Mouse (Mus musculus): ENCODE measurements at regions not wholly inside any gene's neighbourhood (a gene's known extent, or its start where the extent isn't known, plus 50 kb on each side); places are given as distances from the start of the nearest gene placed in this dataset.

GRCm38 (mm10) chr6:50780677-50781076 lies 126.4 kb upstream of the Npvf start:
- no peak for DNase-seq

- no peak for DNase-seq
These were observed 127.0 kb upstream of the Npvf start for GRCm38 (mm10) chr6:50781271-50781670.

- DNase-seq = no peak
These were observed 128.0 kb upstream of the Npvf start for GRCm38 (mm10) chr6:50782221-50782620.

GRCm38 (mm10) chr6:50783494-50783893 lies 129.3 kb upstream of the Npvf start:
- DNase-seq = no peak

- no peak for DNase-seq
These were observed 130.1 kb upstream of the Npvf start for GRCm38 (mm10) chr6:50784381-50784780.

- DNase-seq = no peak
These were observed 133.4 kb upstream of the Npvf start for GRCm38 (mm10) chr6:50787666-50788065.

- DNase-seq = no peak
These were observed 145.7 kb upstream of the Npvf start for GRCm38 (mm10) chr6:50799963-50800362.

- no peak for DNase-seq
These were observed 148.7 kb upstream of the Npvf start for GRCm38 (mm10) chr6:50802956-50803355.

- DNase-seq = no peak
These were observed 150.3 kb upstream of the Npvf start for GRCm38 (mm10) chr6:50804477-50805005.

GRCm38 (mm10) chr6:50806376-50807077 lies 152.3 kb upstream of the Npvf start:
- DNase-seq = peak; percentile 72 to 78

GRCm38 (mm10) chr6:50807187-50808012 lies 153.2 kb upstream of the Npvf start:
- DNase-seq = peak; percentile 72 to 80

GRCm38 (mm10) chr6:50808126-50808525 lies 153.9 kb upstream of the Npvf start:
- DNase-seq = peak; percentile 89 to 90

GRCm38 (mm10) chr6:50808811-50809668 lies 154.8 kb upstream of the Npvf start:
- peak; percentile 69 to 77 for DNase-seq

GRCm38 (mm10) chr6:50809669-50809983 lies 155.4 kb upstream of the Npvf start:
- DNase-seq = no peak

GRCm38 (mm10) chr6:50814936-50815500 lies 160.8 kb upstream of the Npvf start:
- no peak for DNase-seq

GRCm38 (mm10) chr6:50815579-50815978 lies 161.3 kb upstream of the Npvf start:
- no peak for DNase-seq

GRCm38 (mm10) chr6:50817430-50817829 lies 163.2 kb upstream of the Npvf start:
- DNase-seq = peak in 1 of 2 experiments; percentile 61

- DNase-seq = no peak
These were observed 164.2 kb upstream of the Npvf start for GRCm38 (mm10) chr6:50818433-50818832.

- DNase-seq = peak; percentile 44 to 63
These were observed 164.8 kb upstream of the Npvf start for GRCm38 (mm10) chr6:50818891-50819541.

- DNase-seq = peak in 1 of 2 experiments; percentile 60
These were observed 167.4 kb upstream of the Npvf start for GRCm38 (mm10) chr6:50821401-50822235.

Data from kidney, postnatal 4 days (tissue).